Mouse (Mus musculus) c-Kit-negative CD71-positive TER-119-positive erythroid progenitor cells, embryonic 14.5 days (primary cell): Measurements from ENCODE around the gene Jph4.

Experiments used
- DNase-seq: peaks from one replicate; pipeline ENCODE4 v3.0.0-alpha.2; 2013; ENCODE audit warnings: low read depth, low spot score

The Jph4 gene

GRCm38 (mm10) chr14:55095263-55095662 is 21.5 kb downstream of the Jph4 start:
- no peak for DNase-seq

- no peak for DNase-seq
Measured at GRCm38 (mm10) chr14:55094704-55095231, 22.0 kb downstream of the Jph4 start, which contains the start of gene Thtpa. Gene Thtpa, plus strand, starts transcription at chr14:55094784.

- DNase-seq: no peak
Measured at GRCm38 (mm10) chr14:55093927-55094326, 22.8 kb downstream of the Jph4 start.

DNA sequence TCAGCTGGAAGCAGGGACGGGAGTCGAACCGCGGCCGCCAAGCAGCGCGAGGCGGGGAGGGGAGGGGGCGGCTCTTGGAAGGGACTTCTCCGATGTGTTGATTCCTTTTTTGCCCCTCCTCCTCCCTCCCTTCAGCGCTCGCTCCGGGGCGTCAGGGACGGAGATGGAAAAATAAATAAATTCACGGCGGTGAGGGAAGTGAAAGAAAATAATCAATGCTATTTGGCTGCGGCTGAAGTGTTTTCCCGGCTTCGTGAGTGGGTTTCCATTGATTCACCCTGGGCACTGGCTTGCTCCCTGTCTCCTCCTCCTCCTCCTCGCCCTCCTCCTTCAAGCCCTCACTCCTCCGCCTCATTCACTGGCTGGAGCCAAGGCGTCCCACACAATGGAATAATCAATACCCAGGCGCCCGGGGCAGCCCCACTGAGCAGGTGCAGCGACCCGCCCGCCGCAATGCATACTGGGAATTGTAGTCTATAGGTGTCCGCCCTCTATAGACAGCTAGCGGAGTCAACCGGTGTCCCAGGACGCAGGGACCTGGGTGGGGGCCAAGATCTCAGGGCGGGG is 24.6 kb downstream of the Jph4 start, which contains the start of gene Zfhx2:
Zfhx2 (minus strand) TSS at position 314 of the 567 bp plus-strand sequence.
- peak; percentile 79 for DNase-seq

- no peak for DNase-seq
Measured at GRCm38 (mm10) chr14:55091209-55091865, 25.4 kb downstream of the Jph4 start.

DNA sequence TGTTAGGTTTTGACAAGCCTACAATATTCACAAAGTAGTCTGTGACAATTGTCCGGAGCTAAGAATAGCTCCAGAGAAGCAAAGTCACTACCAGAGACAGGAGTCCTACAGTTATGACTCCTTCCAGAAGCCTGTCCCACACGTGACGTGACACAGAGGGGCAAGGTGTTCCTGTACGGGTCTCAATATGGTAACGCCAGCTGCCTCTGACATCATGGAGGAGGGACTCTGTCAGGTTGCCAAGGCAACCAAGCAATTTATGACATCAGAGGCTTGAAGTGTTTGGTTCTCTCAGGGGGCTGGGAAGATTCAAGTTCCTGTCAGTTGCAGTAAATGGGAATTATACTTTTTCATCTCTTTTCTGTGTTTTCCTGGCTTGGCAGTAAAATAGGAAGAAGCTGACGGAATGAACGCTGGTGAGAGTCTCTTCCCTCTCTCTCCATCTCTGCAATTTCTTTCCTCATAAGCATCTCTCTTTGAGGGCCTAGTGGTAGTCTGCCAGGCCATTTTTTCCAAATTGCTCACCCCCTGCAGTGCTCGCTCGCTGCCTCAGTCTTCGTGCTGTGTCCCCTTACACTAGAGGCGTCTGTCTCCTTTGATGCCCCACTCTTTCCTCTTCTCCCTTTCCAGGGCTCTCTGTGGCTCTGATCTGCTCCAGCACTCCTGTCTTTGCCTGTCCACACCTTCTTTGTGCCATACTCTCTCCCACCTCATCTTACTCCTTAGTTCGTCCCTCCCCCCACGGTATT is 27.4 kb downstream of the Jph4 start:
- no peak for DNase-seq

- DNase-seq: no peak
Measured at GRCm38 (mm10) chr14:55086009-55086514, 30.7 kb downstream of the Jph4 start.

DNA sequence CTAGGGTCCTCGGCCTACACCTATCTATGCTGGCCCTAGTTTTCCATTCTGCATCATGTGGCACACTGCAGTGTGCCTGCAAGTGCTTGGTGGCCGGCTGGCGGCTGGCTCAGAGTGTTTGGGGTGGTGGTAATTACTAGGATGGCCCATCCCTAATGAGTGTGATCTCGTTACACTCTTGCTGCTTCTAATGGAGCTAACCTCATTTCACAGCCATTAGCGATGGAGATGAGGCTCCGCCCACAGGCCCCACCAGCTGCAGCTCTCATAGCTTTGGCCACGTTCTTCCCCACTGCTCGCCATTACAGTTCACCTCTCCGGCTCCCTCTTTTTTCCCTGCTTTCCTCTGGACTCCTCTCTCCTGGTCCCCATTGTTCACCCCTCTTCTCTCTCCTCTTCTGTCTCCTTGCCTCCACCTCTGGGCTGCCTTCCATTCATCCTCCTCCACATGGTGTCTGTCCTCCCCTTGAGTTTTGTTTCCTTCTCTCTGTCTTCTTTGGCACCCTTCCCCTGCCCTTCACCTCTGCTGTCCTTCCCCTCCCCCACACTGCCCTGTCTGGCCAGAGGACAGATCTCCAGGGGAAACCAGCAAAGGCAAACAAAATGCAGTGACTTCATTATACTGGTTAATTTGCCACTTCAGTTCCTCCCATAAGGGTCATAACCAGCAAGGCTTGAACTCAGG is 31.3 kb downstream of the Jph4 start:
- no peak for DNase-seq

- no peak for DNase-seq
Measured at GRCm38 (mm10) chr14:55083481-55083880, 33.3 kb downstream of the Jph4 start.

DNA sequence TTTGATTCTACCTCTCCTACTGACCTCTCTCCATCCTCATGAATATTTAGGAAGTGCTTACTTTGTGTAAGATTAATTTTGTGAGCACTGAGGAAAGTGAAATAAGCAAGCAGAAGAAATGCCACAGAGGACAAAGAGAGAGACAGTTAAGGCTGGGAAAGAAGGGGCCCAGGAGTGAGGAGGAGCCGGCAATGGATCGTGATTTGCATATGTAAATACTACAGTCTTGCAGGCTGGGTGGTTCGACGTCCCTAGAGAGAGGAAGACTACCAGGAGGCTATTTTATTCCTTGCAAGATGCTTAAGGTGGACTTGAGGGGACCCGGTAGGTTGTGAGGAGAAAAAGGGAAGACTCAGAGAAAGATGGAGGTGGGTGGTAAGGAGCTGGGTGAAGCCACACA is 35.6 kb downstream of the Jph4 start:
- no peak for DNase-seq

DNA sequence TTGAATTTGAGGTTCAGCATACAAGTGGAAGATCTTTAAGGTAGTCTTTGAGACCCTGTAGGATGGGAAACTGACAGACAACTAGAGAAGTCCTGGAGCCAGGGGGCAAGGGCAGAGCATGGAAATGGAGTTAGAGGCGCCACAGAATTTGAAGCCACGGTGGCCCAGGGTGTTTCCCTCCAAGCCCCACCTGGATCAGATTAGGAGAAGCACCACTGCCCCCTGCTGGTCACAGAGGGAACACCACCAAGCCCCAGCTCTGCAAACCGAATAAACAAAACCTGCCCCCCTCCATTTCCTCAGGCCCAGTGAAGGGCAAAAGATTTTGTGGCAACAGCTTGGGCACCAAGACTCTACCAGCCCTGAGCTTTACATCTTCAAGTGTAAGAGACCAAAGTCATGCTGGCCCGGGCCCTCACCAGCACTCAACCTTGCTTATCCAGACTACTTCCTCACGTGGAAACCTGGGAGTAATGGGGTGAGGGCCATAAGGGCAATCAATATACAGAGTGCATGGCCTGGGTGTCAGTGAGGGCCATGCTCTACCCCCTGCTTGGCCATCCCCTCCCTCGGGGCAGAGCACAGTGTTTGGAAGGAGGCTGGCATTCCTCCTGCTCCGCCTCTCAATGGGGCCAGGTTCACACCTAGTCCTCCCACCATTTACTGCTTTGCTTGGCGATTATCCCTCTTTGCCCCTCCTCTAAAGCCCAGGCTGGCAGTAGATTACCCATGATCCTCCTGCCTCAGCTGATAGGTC is 37.3 kb downstream of the Jph4 start:
- DNase-seq: peak; percentile 57

- no peak for DNase-seq
Measured at GRCm38 (mm10) chr14:55078366-55078989, 38.3 kb downstream of the Jph4 start.

- no peak for DNase-seq
Measured at GRCm38 (mm10) chr14:55077481-55078365, 39.0 kb downstream of the Jph4 start.

GRCm38 (mm10) chr14:55076956-55077355 is 39.8 kb downstream of the Jph4 start:
- no peak for DNase-seq

DNA sequence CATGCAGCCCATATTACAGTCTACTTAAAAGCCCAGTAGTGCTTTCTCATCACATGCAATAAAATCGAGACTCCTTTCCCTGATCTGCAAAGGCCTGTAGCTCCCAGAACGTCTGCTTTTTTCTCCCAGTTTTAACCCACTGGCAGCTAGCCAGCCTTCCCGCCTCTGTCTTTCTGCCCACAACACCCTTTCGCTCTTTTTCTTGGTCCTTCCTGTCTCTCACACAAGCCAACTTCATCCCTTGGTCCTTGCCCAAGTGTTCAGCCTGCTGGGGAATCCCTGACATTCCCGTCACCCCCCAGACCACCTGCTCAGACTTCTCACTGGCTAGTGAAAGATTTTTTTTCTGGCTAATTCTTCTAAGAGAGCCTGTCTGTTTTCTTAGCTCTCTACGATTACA is 40.5 kb downstream of the Jph4 start:
- no peak for DNase-seq

- no peak for DNase-seq
Measured at GRCm38 (mm10) chr14:55074416-55074815, 42.3 kb downstream of the Jph4 start.

GRCm38 (mm10) chr14:55071756-55072155 is 45.0 kb downstream of the Jph4 start:
- no peak for DNase-seq

GRCm38 (mm10) chr14:55066042-55066441 is 50.7 kb downstream of the Jph4 start:
- no peak for DNase-seq

DNA sequence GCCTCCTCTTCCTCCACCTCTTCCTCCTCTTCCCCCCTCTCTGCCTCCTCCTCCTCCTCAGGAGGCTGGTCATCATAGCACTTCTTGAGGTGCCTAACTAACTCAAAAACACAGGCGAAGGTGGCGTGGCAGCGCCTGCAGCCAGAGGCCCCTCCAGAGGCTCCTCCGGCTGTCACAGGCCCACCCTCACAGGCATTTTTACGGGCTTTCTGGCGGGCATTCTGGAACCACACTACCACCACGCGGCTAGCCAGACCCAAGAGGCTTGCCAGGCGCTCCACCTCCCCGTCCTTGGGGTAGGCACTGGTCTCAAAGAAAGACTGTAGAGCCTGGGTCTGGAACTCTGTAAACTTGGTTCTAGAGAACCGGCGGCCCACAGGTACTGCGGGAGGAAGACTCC is 51.3 kb downstream of the Jph4 start:
- DNase-seq: no peak
